Mouse (Mus musculus) limb, embryonic 11.5 days (tissue): ENCODE measurements around the gene Tbrg1. TPM values are rescaled to one million over a fixed set of nuclear protein-coding genes. Genes with fewer than 3 reads are reported as not detected.

Source experiments
- ATAC-seq: fragments of 200-750 bp; cut with Nextera tagmentation; 2 replicates; pipeline ENCODE4 v1.8.0; 2017; ENCODE audit warnings: low read depth; ENCODE audit not compliant: insufficient number of reproducible peaks, low FRiP score, low TSS enrichment
- DNase-seq: peaks from one replicate; pipeline ENCODE4 v3.0.0-alpha.2; 2015; ENCODE audit warnings: low spot score
- H3K27ac ChIP-seq: fragments of 300-500 bp; sonication (generic); replicated peaks from 2 replicates; pipeline ENCODE4 v1.5.1; 2014; ENCODE audit warnings: low read depth, mild to moderate bottlenecking, low read length
- H3K27me3 ChIP-seq: fragments of 300-500 bp; sonication (generic); 2 replicates; pipeline ENCODE4 v1.6.1; 2014; ENCODE audit warnings: mild to moderate bottlenecking, low read length, mixed read lengths; ENCODE audit not compliant: control insufficient read depth, insufficient read depth
- H3K36me3 ChIP-seq: fragments of 300-500 bp; sonication (generic); 2 replicates; pipeline ENCODE4 v1.6.1; 2014; ENCODE audit warnings: mild to moderate bottlenecking, low read length, moderate library complexity, mixed read lengths; ENCODE audit not compliant: control insufficient read depth, insufficient read depth
- H3K4me1 ChIP-seq: fragments of 300-500 bp; sonication (generic); 2 replicates; pipeline ENCODE4 v1.6.1; 2014; ENCODE audit warnings: low read length, mixed read lengths; ENCODE audit not compliant: control insufficient read depth, insufficient read depth
- H3K4me2 ChIP-seq: fragments of 300-500 bp; sonication (generic); 2 replicates; pipeline ENCODE4 v1.6.1; 2014; ENCODE audit warnings: low read depth, mild to moderate bottlenecking, moderate library complexity; ENCODE audit not compliant: severe bottlenecking
- H3K4me3 ChIP-seq: fragments of 300-500 bp; sonication (generic); 2 replicates; pipeline ENCODE4 v1.5.1; 2014; ENCODE audit warnings: low read depth, low read length
- H3K9ac ChIP-seq: fragments of 300-500 bp; sonication (generic); 2 replicates; pipeline ENCODE4 v1.6.1; 2014; ENCODE audit warnings: mild to moderate bottlenecking, low read length
- H3K9me3 ChIP-seq: fragments of 300-500 bp; sonication (generic); 2 replicates; pipeline ENCODE4 v1.6.1; 2016; ENCODE audit warnings: low read length; ENCODE audit not compliant: control insufficient read depth
- WGBS: fragments of 180-500 bp; shearing (Covaris S2); extraction: QIAGEN DNeasy Blood & Tissue Kit; methylation state at CpG from one replicate; pipeline ENCODE4 v1.1.7; 2014; 5-methylcytosine and 5-hydroxymethylcytosine counted together
- polyA plus RNA-seq: library from polyadenylated mRNA; unstranded; fragments of >200 nt; fragmentation: Nextera tagmentation; extraction: Ambion mirVana; gene quantifications from 2 replicates; pipeline ENCODE4 v1.2.1, GENCODE M21; 2014

Tbrg1 gene
- polyA plus RNA-seq, 1 experiment from 2014 or later, result 136 TPM

DNA sequence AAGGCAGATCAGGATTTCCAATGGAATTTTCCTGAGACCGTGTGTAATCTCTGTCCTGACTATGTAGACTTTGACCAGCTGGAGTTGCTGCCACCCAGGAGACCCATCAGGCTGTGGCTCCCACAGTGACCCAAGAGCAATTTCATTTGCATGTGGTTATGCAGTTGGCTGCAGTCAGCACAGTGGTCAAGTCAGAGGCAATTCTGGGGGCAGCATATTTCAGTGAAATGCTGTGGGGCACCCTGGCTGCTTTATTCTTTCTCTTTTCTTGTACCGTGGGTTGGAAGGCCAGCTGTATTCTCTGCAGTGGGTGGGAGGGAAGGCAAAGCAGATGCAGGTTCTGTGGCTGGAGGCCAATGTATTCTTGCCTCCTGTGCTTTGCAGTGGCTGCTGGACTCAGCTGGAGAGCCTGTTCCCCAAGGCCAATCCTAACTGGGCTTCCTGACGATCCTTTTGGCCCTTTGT, 31.0 kb downstream of the Tbrg1 start:
- ATAC-seq (no peak), DNase-seq (no peak)
- Histone ChIP-seq H3K27me3 (no peaks in the 10 kb centered on the region), H3K36me3 (no peaks in the 10 kb centered on the region), H3K9ac (no peak overlapping the region), H3K4me3 (no peak overlapping the region), H3K27ac (no peak overlapping the region), H3K4me1 (no peaks in the 10 kb centered on the region), H3K4me2 (no peak overlapping the region), H3K9me3 (no peaks in the 10 kb centered on the region)
- WGBS, result 25% methylated on average over 3 of the region's 3 CpGs

DNA sequence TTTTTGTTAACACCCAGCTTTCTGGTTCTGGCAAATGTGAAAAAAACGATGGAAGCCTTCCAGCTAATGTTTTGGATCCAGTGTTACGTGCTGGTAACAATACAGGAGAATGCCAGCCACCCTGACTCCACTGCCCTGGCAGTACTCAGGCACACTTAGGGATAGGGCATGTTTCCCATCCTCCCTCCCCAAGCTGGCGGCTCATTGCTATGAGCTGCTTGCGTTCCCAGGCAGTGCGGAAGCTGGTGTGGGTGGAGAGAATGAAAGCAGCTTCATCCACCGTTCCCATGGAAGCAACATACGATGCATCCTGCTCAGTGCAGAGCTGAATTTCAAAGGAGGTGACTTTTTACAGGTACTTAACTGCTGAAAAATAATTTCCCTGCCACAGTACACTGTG, 31.5 kb downstream of the Tbrg1 start:
- Histone ChIP-seq H3K27me3 (no peaks in the 10 kb centered on the region), H3K4me1 (no peaks in the 10 kb centered on the region), H3K4me3 (no peak overlapping the region), H3K4me2 (no peak overlapping the region), H3K36me3 (no peaks in the 10 kb centered on the region), H3K9me3 (no peaks in the 10 kb centered on the region), H3K9ac (no peak overlapping the region), H3K27ac (no peak overlapping the region)
- ATAC-seq, result no peak
- WGBS, result 31% methylated on average over 7 of the region's 7 CpGs
- DNase-seq, result no peak

DNA sequence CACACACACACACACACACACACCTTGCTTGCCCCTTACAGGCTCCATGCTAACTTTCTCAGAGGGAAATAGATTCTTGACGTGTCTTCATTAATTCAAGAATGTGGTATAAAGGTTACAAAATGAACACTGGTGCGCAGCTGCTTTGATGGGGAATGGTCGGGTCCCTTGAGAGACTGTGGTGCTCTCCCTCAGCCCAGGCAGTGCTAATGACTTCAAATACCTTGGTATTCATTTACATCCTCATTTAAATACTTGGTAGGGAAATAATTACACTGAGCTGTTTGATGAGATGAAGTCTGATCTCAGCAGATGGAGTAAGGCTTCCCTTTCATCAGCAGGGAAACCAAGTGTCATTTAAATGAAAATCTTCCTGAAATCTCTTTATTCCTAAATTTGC, 32.0 kb downstream of the Tbrg1 start:
- H3K4me1 ChIP-seq, result no peaks in the 10 kb centered on the region
- ATAC-seq (no peak), DNase-seq (no peak)
- H3K27ac ChIP-seq, result no peak overlapping the region
- H3K4me2 ChIP-seq, result no peak overlapping the region
- WGBS, result 50% methylated on average over 3 of the region's 3 CpGs
- H3K27me3 ChIP-seq, result no peaks in the 10 kb centered on the region
- H3K4me3 ChIP-seq, result no peak overlapping the region
- no peak overlapping the region for H3K9ac ChIP-seq
- no peaks in the 10 kb centered on the region for H3K36me3 ChIP-seq
- no peaks in the 10 kb centered on the region for H3K9me3 ChIP-seq

DNA sequence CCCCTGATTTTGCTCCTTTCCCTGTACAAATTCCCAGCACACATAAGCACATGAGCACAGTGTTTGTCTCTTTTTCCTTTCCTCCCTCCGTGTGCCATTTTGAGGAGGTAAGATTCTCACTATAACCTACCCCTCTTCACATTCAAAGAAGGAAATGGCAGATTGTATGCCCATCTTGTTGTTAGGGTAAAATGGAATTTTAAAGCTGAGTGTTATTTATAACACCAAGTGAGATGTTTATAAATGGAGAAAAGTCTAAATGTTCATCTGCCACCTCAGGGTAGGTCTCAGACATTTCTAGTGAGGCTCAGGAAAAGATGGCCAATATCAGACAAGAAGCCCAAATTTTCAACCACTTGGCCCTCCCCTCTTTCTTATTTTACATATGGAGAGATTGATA, 32.6 kb downstream of the Tbrg1 start:
- no peaks in the 10 kb centered on the region for H3K4me1 ChIP-seq
- H3K36me3 ChIP-seq, result no peaks in the 10 kb centered on the region
- no peak overlapping the region for H3K4me3 ChIP-seq
- ATAC-seq, result no peak
- no peaks in the 10 kb centered on the region for H3K9me3 ChIP-seq
- DNase-seq, result no peak
- H3K27me3 ChIP-seq, result no peaks in the 10 kb centered on the region
- H3K27ac ChIP-seq, result no peak overlapping the region
- H3K4me2 ChIP-seq, result no peak overlapping the region
- no peak overlapping the region for H3K9ac ChIP-seq
- WGBS, result 71% methylated on average over 1 of the region's 1 CpGs

DNA sequence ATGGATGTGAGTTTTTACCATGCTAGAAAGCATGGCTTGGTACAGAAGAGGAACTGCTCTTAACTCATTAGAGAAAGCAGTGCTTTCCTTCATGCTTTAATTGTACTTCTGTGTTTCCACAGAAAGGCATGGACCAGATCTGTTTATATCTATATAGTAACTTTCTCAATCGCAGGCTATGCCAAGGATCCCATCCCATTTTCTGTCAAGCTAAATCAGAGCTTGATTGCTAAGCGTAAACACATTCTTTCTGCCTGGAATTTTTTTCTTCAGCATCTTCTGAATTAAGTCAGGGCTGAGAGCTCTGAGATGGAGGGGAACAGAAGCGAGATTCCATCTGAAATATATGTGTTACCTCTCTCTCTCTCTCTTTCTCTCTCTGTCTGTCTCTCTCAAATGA, 33.1 kb downstream of the Tbrg1 start:
- DNase-seq (no peak), ATAC-seq (no peak)
- 94% methylated on average over 3 of the region's 3 CpGs for WGBS
- no peak overlapping the region for H3K27ac ChIP-seq
- no peaks in the 10 kb centered on the region for H3K9me3 ChIP-seq
- H3K36me3 ChIP-seq, result no peaks in the 10 kb centered on the region
- H3K27me3 ChIP-seq, result no peaks in the 10 kb centered on the region
- no peak overlapping the region for H3K4me3 ChIP-seq
- H3K4me2 ChIP-seq, result no peak overlapping the region
- H3K4me1 ChIP-seq, result no peaks in the 10 kb centered on the region
- H3K9ac ChIP-seq, result no peak overlapping the region

DNA sequence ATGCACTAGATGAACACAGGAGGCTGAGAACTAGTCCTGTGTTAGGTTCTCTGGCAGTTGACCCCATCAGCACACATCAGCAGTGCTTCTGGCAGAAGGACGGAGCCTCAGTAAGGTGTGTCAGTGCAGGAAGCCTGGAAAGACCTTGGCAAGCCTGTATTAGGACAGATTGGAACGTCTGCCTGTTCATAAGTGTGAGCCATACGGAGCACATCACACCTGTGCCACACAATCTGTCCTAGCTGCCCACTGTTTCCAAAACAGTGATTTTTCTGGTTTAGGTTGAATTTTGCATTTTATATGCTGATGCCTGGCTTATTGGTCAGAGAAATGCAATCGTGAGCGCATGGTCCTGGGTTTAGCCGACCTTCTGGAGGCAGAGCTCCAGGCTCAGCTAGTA, 35.8 kb downstream of the Tbrg1 start:
- no peak for ATAC-seq

DNA sequence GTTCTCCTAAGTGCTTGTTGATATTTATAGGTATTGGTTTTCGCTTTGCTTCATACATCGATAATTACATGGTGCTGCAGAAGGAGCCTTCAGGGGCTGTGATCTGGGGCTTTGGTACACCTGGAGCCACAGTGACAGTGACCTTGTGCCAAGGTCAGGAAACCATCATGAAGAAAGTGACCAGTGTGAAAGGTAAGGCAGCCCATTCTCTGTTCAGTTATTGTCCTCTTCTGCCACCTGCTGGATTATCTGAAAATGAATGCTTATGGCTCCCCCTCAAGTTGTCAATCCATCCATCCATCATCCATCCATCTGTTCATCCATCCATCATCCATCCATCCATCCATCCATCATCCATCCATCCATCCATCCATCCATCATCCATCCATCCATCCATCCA, 40.3 kb downstream of the Tbrg1 start:
- ATAC-seq, result no peak
- DNase-seq, result peak; percentile 32
- Histone ChIP-seq H3K36me3 (no peaks in the 10 kb centered on the region), H3K4me1 (no peaks in the 10 kb centered on the region), H3K9me3 (no peaks in the 10 kb centered on the region), H3K27me3 (no peaks in the 10 kb centered on the region), H3K4me3 (no peak overlapping the region), H3K4me2 (no peak overlapping the region), H3K9ac (no peak overlapping the region), H3K27ac (no peak overlapping the region)
- 50% methylated on average over 2 of the region's 2 CpGs for WGBS

More for the DNA sequence above, 35.8 kb downstream of the Tbrg1 start:
- H3K9ac ChIP-seq, result no peak overlapping the region
- H3K9me3 ChIP-seq, result no peaks in the 10 kb centered on the region
- H3K4me3 ChIP-seq, result no peak overlapping the region
- WGBS, result 78% methylated on average over 6 of the region's 6 CpGs
- no peaks in the 10 kb centered on the region for H3K4me1 ChIP-seq
- DNase-seq, result no peak
- H3K27ac ChIP-seq, result no peak overlapping the region
- no peaks in the 10 kb centered on the region for H3K36me3 ChIP-seq
- no peaks in the 10 kb centered on the region for H3K27me3 ChIP-seq
- H3K4me2 ChIP-seq, result no peak overlapping the region

DNA sequence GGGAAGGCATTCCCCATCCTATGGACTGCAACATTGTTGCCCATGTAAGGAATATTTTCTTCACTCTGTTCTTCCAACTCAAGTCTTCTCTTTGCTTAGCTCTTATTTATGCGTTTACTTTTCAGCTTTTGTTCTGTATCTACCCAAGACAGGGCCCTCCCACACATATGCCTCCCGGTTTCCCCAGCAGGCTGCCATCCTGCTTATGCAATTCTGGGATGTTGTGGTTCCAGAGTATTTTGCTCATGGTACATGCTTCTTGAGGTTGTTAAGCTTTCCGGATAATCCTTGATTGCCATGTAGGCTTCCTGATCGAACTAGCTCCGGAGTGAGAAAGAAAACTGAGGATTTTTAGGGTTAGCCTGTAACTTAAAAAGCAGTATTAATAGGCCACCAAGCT, 41.9 kb downstream of the Tbrg1 start:
- no peak for DNase-seq
- H3K4me1 ChIP-seq, result no peaks in the 10 kb centered on the region
- H3K4me3 ChIP-seq, result no peak overlapping the region
- no peaks in the 10 kb centered on the region for H3K9me3 ChIP-seq
- H3K27me3 ChIP-seq, result no peaks in the 10 kb centered on the region
- no peak overlapping the region for H3K27ac ChIP-seq
- no peak overlapping the region for H3K9ac ChIP-seq
- no peak overlapping the region for H3K4me2 ChIP-seq
- WGBS, result 63% methylated on average over 5 of the region's 5 CpGs
- no peaks in the 10 kb centered on the region for H3K36me3 ChIP-seq
- ATAC-seq, result no peak

DNA sequence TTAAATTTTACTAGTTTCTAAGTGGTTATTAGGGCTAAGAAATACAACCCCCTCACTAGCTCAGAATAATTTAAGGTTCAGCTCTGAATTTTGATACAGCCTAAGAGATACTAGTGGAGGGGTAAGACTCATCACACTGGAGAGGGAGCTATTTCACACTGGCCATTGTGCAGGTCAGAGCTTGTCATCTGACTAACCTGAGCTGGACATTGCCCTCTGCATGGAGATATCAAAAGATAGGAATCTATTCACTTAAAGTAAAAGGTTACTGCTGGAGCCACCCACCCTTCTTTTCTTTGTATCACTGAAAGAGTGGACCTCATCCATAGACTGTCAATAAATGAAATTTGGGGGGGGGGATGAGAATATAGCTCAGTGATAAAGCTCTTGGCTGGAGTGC, 42.8 kb downstream of the Tbrg1 start:
- Histone ChIP-seq H3K4me3 (no peak overlapping the region), H3K9ac (no peak overlapping the region), H3K4me1 (no peaks in the 10 kb centered on the region), H3K27ac (no peak overlapping the region), H3K27me3 (no peaks in the 10 kb centered on the region), H3K9me3 (no peaks in the 10 kb centered on the region), H3K36me3 (no peaks in the 10 kb centered on the region), H3K4me2 (peak overlapping the region; percentile 73; the same call in 1 of the 2 replicates)
- ATAC-seq (peak; percentile 24; the same call in 1 of the 2 replicates), DNase-seq (no peak)
